Mouse (Mus musculus) kidney, adult 9 months (tissue): Measurements from ENCODE around the gene Gm21830.
A peak's percentile ranks its signal among the peaks of the same experiment; 100 is the strongest.
"Not testable (repeated sequence)": the region's sequence is repeated elsewhere in the genome, so short reads cannot be mapped to it uniquely, and the experiment has no call there.

Source experiments
- DNase-seq: peaks from one replicate; pipeline ENCODE4 v3.0.0; 2022

Gm21830 gene

DNA sequence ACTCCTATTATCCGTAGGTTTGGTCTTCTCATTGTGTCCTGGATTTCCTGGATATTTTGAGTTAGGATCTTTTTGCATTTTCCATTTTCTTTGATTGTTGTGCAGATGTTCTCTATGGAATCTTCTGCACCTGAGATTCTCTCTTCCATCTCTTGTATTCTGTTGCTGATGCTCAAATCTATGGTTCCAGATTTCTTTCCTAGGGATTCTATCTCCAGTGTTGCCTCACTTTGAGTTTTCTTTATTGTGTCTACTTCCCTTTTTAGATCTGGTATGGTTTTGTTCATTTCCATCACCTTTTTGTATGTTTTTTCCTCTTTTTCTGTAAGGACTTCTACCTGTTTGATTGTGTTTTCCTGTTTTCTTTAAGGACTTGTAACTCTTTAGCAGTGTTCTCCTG lies at the start of gene Gm21830:
TSS of gene Gm21830 (plus strand) at position 301 of the 400 bp plus-strand sequence.
- DNase-seq = not testable (repeated sequence)

DNA sequence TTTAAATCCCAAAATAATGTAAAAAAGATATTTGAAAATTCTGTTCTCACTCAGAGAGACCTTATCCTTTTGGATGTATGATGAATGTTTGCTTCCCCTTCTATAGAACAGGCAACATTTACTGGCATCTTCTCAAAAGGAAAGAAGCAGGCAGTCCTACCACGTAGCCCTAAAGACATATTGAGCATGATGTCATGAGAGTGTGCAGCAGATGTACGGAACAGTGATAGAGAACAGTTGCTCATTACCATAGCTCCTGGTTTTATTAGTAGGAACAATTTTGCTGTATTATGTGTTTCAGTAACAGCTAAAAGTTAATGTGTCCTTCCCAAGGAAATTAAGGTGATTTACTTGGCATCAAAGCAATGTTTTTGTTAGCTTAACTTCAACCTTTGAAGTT lies 49.0 kb upstream of the Gm21830 start:
- DNase-seq = no peak

DNA sequence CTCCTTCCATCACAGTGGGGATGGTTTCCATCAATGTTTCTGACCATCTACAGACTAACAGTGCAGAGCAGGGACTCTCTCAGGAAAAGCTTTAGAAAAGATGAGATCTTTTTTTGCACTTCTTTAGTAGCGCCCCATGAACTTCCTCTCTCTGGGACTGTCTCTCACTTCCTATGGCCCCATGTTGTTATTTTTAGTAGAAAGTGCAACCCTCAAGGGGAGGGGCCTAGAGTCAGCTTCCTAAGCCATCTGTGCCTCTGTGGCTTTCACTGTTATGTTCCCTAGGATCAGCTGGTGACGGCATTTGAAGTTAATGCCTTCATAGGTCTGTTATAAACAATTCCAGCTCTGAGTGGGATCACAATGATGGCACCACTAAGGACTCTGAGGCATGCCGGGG lies 35.0 kb upstream of the Gm21830 start:
- DNase-seq = no peak

DNA sequence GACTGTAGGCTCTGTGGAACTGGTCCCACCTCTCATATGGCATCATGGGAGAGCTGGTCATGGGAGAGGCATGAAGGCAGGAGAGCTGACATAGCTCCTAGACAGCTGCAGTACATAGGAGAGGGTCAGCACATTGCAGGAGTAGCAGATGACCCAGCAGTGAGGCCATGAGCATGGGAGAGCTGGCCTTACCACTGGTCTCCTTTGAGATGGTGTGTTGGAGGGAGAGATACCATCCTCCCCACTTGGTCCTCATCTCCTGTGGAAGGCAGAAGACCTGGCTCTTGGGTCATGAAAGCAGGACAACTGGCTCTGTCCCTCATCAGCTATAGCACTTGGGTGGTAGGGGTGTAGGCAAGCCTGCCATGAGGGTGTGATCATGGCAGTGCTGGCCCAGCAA lies 7.3 kb downstream of the Gm21830 start:
- DNase-seq = no peak

DNA sequence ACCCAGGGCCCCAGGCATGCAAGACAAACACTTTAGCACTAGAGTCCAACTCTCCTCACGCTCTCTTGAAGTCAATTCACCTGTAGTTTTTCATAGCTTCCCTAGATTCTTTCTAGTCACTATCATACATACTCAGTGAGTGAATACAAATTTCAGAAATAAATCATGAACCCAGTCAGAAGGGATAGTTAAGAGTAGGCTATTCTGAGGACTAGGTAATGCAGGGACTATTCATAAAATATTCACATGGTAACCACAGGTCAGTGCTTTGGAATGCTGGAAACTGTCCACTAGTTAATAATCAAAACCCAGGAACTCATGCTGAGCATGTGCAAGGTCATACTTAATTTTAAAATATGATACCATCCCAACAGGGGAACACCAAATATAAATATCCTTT lies 9.3 kb downstream of the Gm21830 start:
- DNase-seq = peak; percentile 41

DNA sequence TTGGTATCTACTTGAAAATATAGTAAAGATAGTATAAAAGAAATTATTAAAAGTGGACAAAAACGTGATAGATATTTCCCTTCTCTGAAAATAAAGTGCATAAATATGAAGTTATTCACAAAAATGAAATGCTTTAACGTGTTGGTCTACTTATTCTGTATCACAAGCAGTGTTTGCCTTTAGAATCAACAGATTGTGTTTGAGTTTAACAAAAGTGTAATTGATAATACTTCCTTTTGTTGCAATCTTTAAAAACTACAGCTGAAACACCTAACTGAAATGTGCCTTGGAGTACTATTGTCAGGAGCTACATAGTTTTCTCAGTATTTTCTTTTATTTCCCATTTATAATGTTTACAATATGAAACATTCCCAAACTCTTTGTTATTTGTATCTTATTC lies 19.6 kb downstream of the Gm21830 start, which contains the start of gene Gm26727:
TSS of gene Gm26727 (minus strand) at position 101 of the 400 bp plus-strand sequence.
- no peak for DNase-seq

- no peak for DNase-seq
These were observed 24.8 kb downstream of the Gm21830 start for GRCm38 (mm10) chr2:67438309-67438708.

DNA sequence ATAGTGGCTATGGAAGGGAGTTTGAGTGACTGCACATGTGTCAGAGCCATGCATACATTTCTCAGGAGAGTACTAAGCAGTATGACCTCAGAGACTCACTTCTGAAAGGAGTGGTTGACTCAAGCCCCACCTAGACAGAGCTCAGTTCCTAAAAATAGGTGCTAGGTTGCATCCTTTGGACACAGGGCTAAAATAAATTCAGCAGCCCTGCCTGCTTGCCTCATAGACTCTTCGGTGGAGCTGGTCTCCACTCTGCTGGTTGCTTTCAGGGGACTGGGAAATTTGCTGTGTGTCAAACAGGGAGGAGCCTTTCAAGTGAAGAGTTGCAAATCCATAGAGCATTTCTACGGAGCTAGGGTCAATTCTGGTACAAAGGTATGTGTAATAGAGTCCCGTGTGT lies 32.3 kb downstream of the Gm21830 start, which contains the start of gene Xirp2:
TSS of gene Xirp2 (plus strand) at position 223 of the 400 bp plus-strand sequence.
- no peak for DNase-seq

- no peak for DNase-seq
These were observed 33.2 kb downstream of the Gm21830 start for GRCm38 (mm10) chr2:67446772-67447171.

DNA sequence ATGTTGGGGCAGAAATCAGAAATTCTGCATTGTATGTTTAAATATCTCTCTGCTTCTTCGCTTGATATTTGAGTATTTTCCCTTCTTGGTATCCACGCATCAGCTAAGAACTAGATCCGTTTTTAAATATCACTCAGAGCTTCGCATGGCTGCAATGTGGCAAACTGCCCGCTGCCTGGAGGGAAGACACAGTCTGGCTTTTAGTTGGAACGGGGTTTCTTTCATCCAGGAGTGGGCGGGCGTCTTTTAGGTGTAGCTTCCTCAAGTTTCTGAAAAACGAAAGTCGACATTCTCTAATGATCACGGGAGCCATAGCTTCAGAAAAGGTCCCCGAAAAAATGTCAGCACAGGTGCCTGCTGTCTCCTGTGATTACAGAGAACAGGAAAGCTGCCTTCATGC lies 33.7 kb downstream of the Gm21830 start:
- peak; percentile 3 for DNase-seq

DNA sequence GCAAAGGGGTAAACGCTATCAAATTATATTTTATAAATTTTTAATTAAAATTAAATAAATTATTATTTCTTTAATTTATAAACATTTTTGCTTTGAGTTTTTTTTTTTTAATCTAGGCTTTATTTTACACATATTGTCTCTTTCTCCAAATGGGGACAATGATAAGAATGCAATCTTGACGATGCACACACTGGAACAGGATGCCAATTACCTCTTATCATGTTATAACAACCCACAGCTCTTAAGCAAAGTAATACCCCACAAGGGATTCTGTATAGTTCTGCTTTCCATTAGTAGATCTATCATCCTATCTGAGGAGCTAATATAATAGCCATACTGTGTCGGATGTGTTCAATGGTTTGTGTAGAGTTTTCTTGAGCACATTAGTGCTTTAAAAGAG lies 47.3 kb downstream of the Gm21830 start:
- no peak for DNase-seq

GRCm38 (mm10) chr2:67467036-67467435 lies 53.5 kb downstream of the Gm21830 start:
- no peak for DNase-seq

DNA sequence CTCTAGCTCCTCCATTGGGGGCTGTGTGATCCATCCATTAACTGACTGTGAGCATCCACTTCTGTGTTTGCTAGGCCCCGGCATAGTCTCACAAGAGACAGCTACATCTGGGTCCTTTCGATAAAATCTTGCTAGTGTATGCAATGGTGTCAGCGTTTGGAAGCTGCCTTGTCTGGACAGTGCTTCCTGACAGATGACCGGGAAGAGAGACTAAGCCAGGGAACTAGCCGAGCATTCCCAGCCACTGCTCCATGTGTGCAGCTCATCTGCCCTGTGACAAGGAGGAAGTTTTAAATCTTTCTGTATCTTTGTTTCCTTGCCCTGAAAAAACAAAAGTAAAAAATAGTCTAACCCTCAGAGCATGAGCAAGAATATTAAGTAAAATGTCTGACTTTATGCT lies 56.5 kb downstream of the Gm21830 start:
- peak; percentile 8 for DNase-seq

DNA sequence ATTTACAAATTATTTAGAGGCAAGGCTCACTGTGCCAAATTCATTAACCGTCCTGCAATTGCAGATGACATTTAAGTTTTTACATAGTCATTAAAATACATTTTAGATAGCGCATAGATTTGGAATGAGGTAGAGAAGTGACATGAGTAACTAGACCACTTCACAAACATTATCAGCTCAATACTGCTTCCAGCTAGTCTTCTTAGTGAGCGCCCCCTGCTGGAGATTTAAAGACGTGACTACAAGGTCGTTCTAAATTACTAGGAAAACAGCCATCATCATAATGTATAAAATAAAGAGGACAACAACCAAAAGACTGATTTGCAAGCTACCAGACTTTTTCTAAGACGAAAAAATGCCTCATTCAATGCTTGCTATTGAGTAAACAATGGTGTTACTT lies 64.2 kb downstream of the Gm21830 start:
- peak; percentile 58 for DNase-seq

DNA sequence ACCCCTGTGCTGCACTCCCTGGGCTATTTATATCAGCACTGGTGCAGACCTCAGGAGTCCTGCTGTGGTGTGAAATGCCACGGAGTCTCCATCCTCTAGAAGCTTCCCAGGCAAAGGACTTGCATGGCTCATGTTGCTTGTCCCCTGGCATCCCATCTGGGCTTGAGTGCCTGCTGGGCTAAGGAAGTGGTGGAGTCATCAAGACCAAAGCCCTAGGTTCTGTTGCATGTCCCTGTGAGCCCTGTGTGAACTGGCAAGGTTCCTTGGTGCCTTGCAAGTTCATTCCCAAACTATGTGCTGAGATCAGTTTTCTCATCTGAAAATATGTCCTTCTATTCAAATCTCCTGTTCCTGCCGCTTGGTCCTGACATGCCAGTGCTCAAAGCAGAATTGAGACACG lies 67.5 kb downstream of the Gm21830 start:
- no peak for DNase-seq
